Mouse (Mus musculus): ENCODE data around the gene Cdk10. TPM values are rescaled to one million over a fixed set of nuclear protein-coding genes. Genes with fewer than 3 reads are reported as not detected.

Cdk10 gene
- polyA plus RNA-seq, 1 experiment from 2014 or later, result 20.7 TPM

GRCm38 (mm10) chr8:123244382-123244781, 19.7 kb downstream of the Cdk10 start:
- no peak overlapping the region for H3K4me2 ChIP-seq (ENCODE audit: low read length)
- no peaks in the 10 kb centered on the region for H3K27me3 ChIP-seq (ENCODE audit: control insufficient read depth, insufficient read depth, low read length)
- no peak for ATAC-seq (ENCODE audit: insufficient number of reproducible peaks, insufficient read depth, low FRiP score, low read depth)
- H3K4me3 ChIP-seq (ENCODE audit: control insufficient read depth in 1 of 2, insufficient read depth in 1 of 2, low read depth in 1 of 2, low read length in 2 of 2), result no peak overlapping the region
- no peak overlapping the region for H3K27ac ChIP-seq (replicated peaks in 1 of 2; ENCODE audit: control insufficient read depth in 1 of 2, insufficient read depth in 1 of 2, low read depth in 2 of 2, low read length in 2 of 2)
- peaks cover 80% of the 10 kb centered on the region for H3K36me3 ChIP-seq (ENCODE audit: control insufficient read depth, insufficient read depth, low read length)
- WGBS, result 86% methylated on average over 4 of the region's 4 CpGs
- H3K9ac ChIP-seq (ENCODE audit: low read length), result no peak overlapping the region
- H3K9me3 ChIP-seq (ENCODE audit: control insufficient read depth, low read length), result no peaks in the 10 kb centered on the region
- H3K4me1 ChIP-seq (ENCODE audit: control insufficient read depth in 2 of 2, insufficient read depth in 2 of 2, low read length in 2 of 2), result no peaks in the 10 kb centered on the region

GRCm38 (mm10) chr8:123245543-123245942, 20.9 kb downstream of the Cdk10 start:
- H3K4me2 ChIP-seq (ENCODE audit: low read length), result no peak overlapping the region
- H3K36me3 ChIP-seq (ENCODE audit: control insufficient read depth, insufficient read depth, low read length), result peaks cover 91% of the 10 kb centered on the region
- ATAC-seq (ENCODE audit: insufficient number of reproducible peaks, insufficient read depth, low FRiP score, low read depth), result no peak
- no peaks in the 10 kb centered on the region for H3K9me3 ChIP-seq (ENCODE audit: control insufficient read depth, low read length)
- H3K4me1 ChIP-seq (ENCODE audit: control insufficient read depth in 2 of 2, insufficient read depth in 2 of 2, low read length in 2 of 2), result no peaks in the 10 kb centered on the region
- H3K27me3 ChIP-seq (ENCODE audit: control insufficient read depth, insufficient read depth, low read length), result no peaks in the 10 kb centered on the region
- no peak overlapping the region for H3K27ac ChIP-seq (replicated peaks in 1 of 2; ENCODE audit: control insufficient read depth in 1 of 2, insufficient read depth in 1 of 2, low read depth in 2 of 2, low read length in 2 of 2)
- H3K9ac ChIP-seq (ENCODE audit: low read length), result no peak overlapping the region
- 81% methylated on average over 12 of the region's 12 CpGs for WGBS
- no peak overlapping the region for H3K4me3 ChIP-seq (ENCODE audit: control insufficient read depth in 1 of 2, insufficient read depth in 1 of 2, low read depth in 1 of 2, low read length in 2 of 2)

- H3K4me3 ChIP-seq (ENCODE audit: control insufficient read depth in 1 of 2, insufficient read depth in 1 of 2, low read depth in 1 of 2, low read length in 2 of 2), result no peak overlapping the region
- H3K9ac ChIP-seq (ENCODE audit: low read length), result no peak overlapping the region
- no peak overlapping the region for H3K4me2 ChIP-seq (ENCODE audit: low read length)
- H3K27ac ChIP-seq (replicated peaks in 1 of 2; ENCODE audit: control insufficient read depth in 1 of 2, insufficient read depth in 1 of 2, low read depth in 2 of 2, low read length in 2 of 2), result no peak overlapping the region
- H3K27me3 ChIP-seq (ENCODE audit: control insufficient read depth, insufficient read depth, low read length), result no peaks in the 10 kb centered on the region
- 94% methylated on average over 6 of the region's 6 CpGs for WGBS
- no peak for ATAC-seq (ENCODE audit: insufficient number of reproducible peaks, insufficient read depth, low FRiP score, low read depth)
- H3K36me3 ChIP-seq (ENCODE audit: control insufficient read depth, insufficient read depth, low read length), result peaks cover 95% of the 10 kb centered on the region
- peaks cover 0 to 3% of the 10 kb centered on the region in 2 experiments; a peak in 2 of 4 replicates for H3K4me1 ChIP-seq (ENCODE audit: control insufficient read depth in 2 of 2, insufficient read depth in 2 of 2, low read length in 2 of 2)
- H3K9me3 ChIP-seq (ENCODE audit: control insufficient read depth, low read length), result no peaks in the 10 kb centered on the region
These were observed 23.1 kb downstream of the Cdk10 start for GRCm38 (mm10) chr8:123247748-123248147.

- Histone ChIP-seq H3K9ac (ENCODE audit: low read length) (no peak overlapping the region), H3K27me3 (ENCODE audit: control insufficient read depth, insufficient read depth, low read length) (no peaks in the 10 kb centered on the region), H3K36me3 (ENCODE audit: control insufficient read depth, insufficient read depth, low read length) (peaks cover 87% of the 10 kb centered on the region), H3K27ac (replicated peaks in 1 of 2; ENCODE audit: control insufficient read depth in 1 of 2, insufficient read depth in 1 of 2, low read depth in 2 of 2, low read length in 2 of 2) (no peak overlapping the region), H3K4me1 (ENCODE audit: control insufficient read depth in 2 of 2, insufficient read depth in 2 of 2, low read length in 2 of 2) (peaks cover 4 to 10% of the 10 kb centered on the region in 2 experiments), H3K4me2 (ENCODE audit: low read length) (no peak overlapping the region), H3K4me3 (ENCODE audit: control insufficient read depth in 1 of 2, insufficient read depth in 1 of 2, low read depth in 1 of 2, low read length in 2 of 2) (no peak overlapping the region), H3K9me3 (ENCODE audit: control insufficient read depth, low read length) (no peaks in the 10 kb centered on the region)
- no peak for ATAC-seq (ENCODE audit: insufficient number of reproducible peaks, insufficient read depth, low FRiP score, low read depth)
- 87% methylated on average over 8 of the region's 8 CpGs for WGBS
These were observed 24.0 kb downstream of the Cdk10 start for GRCm38 (mm10) chr8:123248596-123248995.

- H3K9ac ChIP-seq (ENCODE audit: low read length), result no peak overlapping the region
- H3K36me3 ChIP-seq (ENCODE audit: control insufficient read depth, insufficient read depth, low read length), result peaks cover 66% of the 10 kb centered on the region
- 96% methylated on average over 5 of the region's 5 CpGs for WGBS
- no peak overlapping the region for H3K4me3 ChIP-seq (ENCODE audit: control insufficient read depth in 1 of 2, insufficient read depth in 1 of 2, low read depth in 1 of 2, low read length in 2 of 2)
- H3K27me3 ChIP-seq (ENCODE audit: control insufficient read depth, insufficient read depth, low read length), result no peaks in the 10 kb centered on the region
- H3K4me2 ChIP-seq (ENCODE audit: low read length), result no peak overlapping the region
- no peak for ATAC-seq (ENCODE audit: insufficient number of reproducible peaks, insufficient read depth, low FRiP score, low read depth)
- no peaks in the 10 kb centered on the region for H3K9me3 ChIP-seq (ENCODE audit: control insufficient read depth, low read length)
- H3K27ac ChIP-seq (replicated peaks in 1 of 2; ENCODE audit: control insufficient read depth in 1 of 2, insufficient read depth in 1 of 2, low read depth in 2 of 2, low read length in 2 of 2), result no peak overlapping the region
- H3K4me1 ChIP-seq (ENCODE audit: control insufficient read depth in 2 of 2, insufficient read depth in 2 of 2, low read length in 2 of 2), result peaks cover 9 to 21% of the 10 kb centered on the region in 2 experiments
These were observed 26.3 kb downstream of the Cdk10 start for GRCm38 (mm10) chr8:123250940-123251339.

- 35% methylated on average over 4 of the region's 4 CpGs for WGBS
- H3K4me1 ChIP-seq (ENCODE audit: control insufficient read depth in 2 of 2, insufficient read depth in 2 of 2, low read length in 2 of 2), result peaks cover 9 to 21% of the 10 kb centered on the region in 2 experiments
These were observed 28.3 kb downstream of the Cdk10 start for GRCm38 (mm10) chr8:123252925-123253324.

GRCm38 (mm10) chr8:123253451-123254098, 28.9 kb downstream of the Cdk10 start:
- peak overlapping the region; percentile 96 for H3K9ac ChIP-seq (ENCODE audit: low read length)
- H3K4me1 ChIP-seq (ENCODE audit: control insufficient read depth in 2 of 2, insufficient read depth in 2 of 2, low read length in 2 of 2), result peaks cover 9 to 21% of the 10 kb centered on the region in 2 experiments
- H3K27ac ChIP-seq (replicated peaks in 1 of 2; ENCODE audit: control insufficient read depth in 1 of 2, insufficient read depth in 1 of 2, low read depth in 2 of 2, low read length in 2 of 2), result peak overlapping the region; percentile 78 to 86
- peak overlapping the region; percentile 75 to 87 for H3K4me3 ChIP-seq (ENCODE audit: control insufficient read depth in 1 of 2, insufficient read depth in 1 of 2, low read depth in 1 of 2, low read length in 2 of 2)
- peak; percentile 29 for ATAC-seq (ENCODE audit: insufficient number of reproducible peaks, insufficient read depth, low FRiP score, low read depth)
- no peaks in the 10 kb centered on the region for H3K27me3 ChIP-seq (ENCODE audit: control insufficient read depth, insufficient read depth, low read length)
- H3K36me3 ChIP-seq (ENCODE audit: control insufficient read depth, insufficient read depth, low read length), result peaks cover 66% of the 10 kb centered on the region
- H3K4me2 ChIP-seq (ENCODE audit: low read length), result peak overlapping the region; percentile 90
- H3K9me3 ChIP-seq (ENCODE audit: control insufficient read depth, low read length), result no peaks in the 10 kb centered on the region
- WGBS, result under 1% methylated on average over 37 of the region's 40 CpGs

More at GRCm38 (mm10) chr8:123252925-123253324, 28.3 kb downstream of the Cdk10 start:
- no peak for ATAC-seq (ENCODE audit: insufficient number of reproducible peaks, insufficient read depth, low FRiP score, low read depth)
- Histone ChIP-seq H3K9ac (ENCODE audit: low read length) (peak overlapping the region; percentile 96), H3K4me3 (ENCODE audit: control insufficient read depth in 1 of 2, insufficient read depth in 1 of 2, low read depth in 1 of 2, low read length in 2 of 2) (peak overlapping the region; percentile 75 to 87), H3K27ac (replicated peaks in 1 of 2; ENCODE audit: control insufficient read depth in 1 of 2, insufficient read depth in 1 of 2, low read depth in 2 of 2, low read length in 2 of 2) (peak overlapping the region in 1 of 2 experiments; percentile 86; a peak in 2 of 4 replicates), H3K27me3 (ENCODE audit: control insufficient read depth, insufficient read depth, low read length) (no peaks in the 10 kb centered on the region), H3K9me3 (ENCODE audit: control insufficient read depth, low read length) (no peaks in the 10 kb centered on the region), H3K36me3 (ENCODE audit: control insufficient read depth, insufficient read depth, low read length) (peaks cover 66% of the 10 kb centered on the region), H3K4me2 (ENCODE audit: low read length) (peak overlapping the region; percentile 90)
